Mouse (Mus musculus): ENCODE results near the gene Hs1bp3. TPM values are rescaled to one million over a fixed set of nuclear protein-coding genes. Genes with fewer than 3 reads are reported as not detected.

Gene Hs1bp3
- polyA plus RNA-seq, 1 experiment from 2014 or later, result 11.6 TPM

GRCm38 (mm10) chr12:8295307-8295913 lies 17.8 kb upstream of the Hs1bp3 start:
- WGBS, result 62% methylated on average over 6 of the region's 6 CpGs
- ATAC-seq (replicated peaks), result no peak
- peaks cover 55% of the 10 kb centered on the region for H3K27me3 ChIP-seq

GRCm38 (mm10) chr12:8296154-8296553 lies 17.1 kb upstream of the Hs1bp3 start:
- Histone ChIP-seq H3K27me3 (peaks cover 62% of the 10 kb centered on the region), H3K36me3 (no peaks in the 10 kb centered on the region), H3K4me1 (peaks cover 26% of the 10 kb centered on the region), H3K9me3 (no peaks in the 10 kb centered on the region), H3K4me3 (no peak overlapping the region), H3K9ac (replicated peaks) (no peak overlapping the region), H3K4me2 (replicated peaks) (no peak overlapping the region), H3K27ac (replicated peaks) (no peak overlapping the region)
- no peak for ATAC-seq (replicated peaks)
- WGBS, result 79% methylated on average over 2 of the region's 2 CpGs

More at GRCm38 (mm10) chr12:8295307-8295913, 17.8 kb upstream of the Hs1bp3 start:
- Histone ChIP-seq H3K9ac (replicated peaks) (no peak overlapping the region), H3K4me2 (replicated peaks) (no peak overlapping the region), H3K4me1 (peaks cover 27% of the 10 kb centered on the region), H3K9me3 (no peaks in the 10 kb centered on the region), H3K36me3 (no peaks in the 10 kb centered on the region), H3K27ac (replicated peaks) (no peak overlapping the region), H3K4me3 (no peak overlapping the region)

- Histone ChIP-seq H3K27me3 (peaks cover 78% of the 10 kb centered on the region), H3K36me3 (no peaks in the 10 kb centered on the region), H3K4me3 (peak overlapping the region; percentile 36), H3K4me1 (peaks cover 34% of the 10 kb centered on the region), H3K4me2 (replicated peaks) (peak overlapping the region; percentile 49), H3K9ac (replicated peaks) (no peak overlapping the region), H3K9me3 (no peaks in the 10 kb centered on the region), H3K27ac (replicated peaks) (no peak overlapping the region)
- 5% methylated on average over 34 of the region's 34 CpGs for WGBS
- ATAC-seq (replicated peaks), result 0 out of 2 replicates have a peak, but pooled peaks have one; percentile 12
These were observed 15.5 kb upstream of the Hs1bp3 start for GRCm38 (mm10) chr12:8297586-8298214.

GRCm38 (mm10) chr12:8298361-8299142 lies 14.7 kb upstream of the Hs1bp3 start:
- H3K9me3 ChIP-seq, result no peaks in the 10 kb centered on the region
- H3K4me3 ChIP-seq, result peak overlapping the region; percentile 36
- ATAC-seq (replicated peaks), result 0 out of 2 replicates have a peak, but pooled peaks have one; percentile 7
- whole genome bisulfite sequencing, result 2% methylated on average over 81 of the region's 85 CpGs
- H3K9ac ChIP-seq (replicated peaks), result no peak overlapping the region
- peak overlapping the region; percentile 49 for H3K4me2 ChIP-seq (replicated peaks)
- H3K27me3 ChIP-seq, result peaks cover 86% of the 10 kb centered on the region
- no peaks in the 10 kb centered on the region for H3K36me3 ChIP-seq
- H3K4me1 ChIP-seq, result peaks cover 34% of the 10 kb centered on the region
- no peak overlapping the region for H3K27ac ChIP-seq (replicated peaks)

- Histone ChIP-seq H3K4me1 (peaks cover 34% of the 10 kb centered on the region), H3K4me2 (replicated peaks) (no peak overlapping the region), H3K27me3 (peaks cover 94% of the 10 kb centered on the region), H3K9me3 (no peaks in the 10 kb centered on the region), H3K4me3 (no peak overlapping the region), H3K9ac (replicated peaks) (no peak overlapping the region), H3K27ac (replicated peaks) (no peak overlapping the region), H3K36me3 (no peaks in the 10 kb centered on the region)
- no peak for ATAC-seq (replicated peaks)
- WGBS, result 3% methylated on average over 34 of the region's 34 CpGs
These were observed 13.8 kb upstream of the Hs1bp3 start for GRCm38 (mm10) chr12:8299143-8300110.

- Histone ChIP-seq H3K27me3 (peaks cover 93% of the 10 kb centered on the region), H3K27ac (replicated peaks) (no peak overlapping the region), H3K4me1 (peaks cover 34% of the 10 kb centered on the region), H3K9ac (replicated peaks) (no peak overlapping the region), H3K4me3 (no peak overlapping the region), H3K4me2 (replicated peaks) (no peak overlapping the region), H3K9me3 (no peaks in the 10 kb centered on the region), H3K36me3 (no peaks in the 10 kb centered on the region)
- WGBS, result 15% methylated on average over 10 of the region's 10 CpGs
- no peak for ATAC-seq (replicated peaks)
These were observed 13.1 kb upstream of the Hs1bp3 start for GRCm38 (mm10) chr12:8300111-8300480.

- no peak overlapping the region for H3K4me2 ChIP-seq (replicated peaks)
- no peaks in the 10 kb centered on the region for H3K9me3 ChIP-seq
- ATAC-seq (replicated peaks), result no peak
- no peak overlapping the region for H3K27ac ChIP-seq (replicated peaks)
- no peak overlapping the region for H3K4me3 ChIP-seq
- no peaks in the 10 kb centered on the region for H3K36me3 ChIP-seq
- H3K27me3 ChIP-seq, result peaks cover 93% of the 10 kb centered on the region
- H3K4me1 ChIP-seq, result peaks cover 34% of the 10 kb centered on the region
- no peak overlapping the region for H3K9ac ChIP-seq (replicated peaks)
- 26% methylated on average over 5 of the region's 5 CpGs for WGBS
These were observed 12.7 kb upstream of the Hs1bp3 start for GRCm38 (mm10) chr12:8300521-8300920.

GRCm38 (mm10) chr12:8301011-8301814 lies 12.0 kb upstream of the Hs1bp3 start:
- Histone ChIP-seq H3K4me1 (peaks cover 34% of the 10 kb centered on the region), H3K4me3 (peak overlapping the region; percentile 46), H3K9ac (replicated peaks) (peak overlapping the region; percentile 41; the same call in 1 of the 2 replicates), H3K27ac (replicated peaks) (no peak overlapping the region), H3K4me2 (replicated peaks) (peak overlapping the region; percentile 75), H3K9me3 (no peaks in the 10 kb centered on the region), H3K27me3 (peaks cover 95% of the 10 kb centered on the region), H3K36me3 (no peaks in the 10 kb centered on the region)
- WGBS, result 2% methylated on average over 44 of the region's 46 CpGs
- ATAC-seq (replicated peaks), result no peak

GRCm38 (mm10) chr12:8301841-8302431 lies 11.3 kb upstream of the Hs1bp3 start, which contains the start of gene Gdf7:
Gdf7 (minus strand) TSS chr12:8301954.
- Histone ChIP-seq H3K9ac (replicated peaks) (peak within 1 kb of the TSS; percentile 41), H3K4me2 (replicated peaks) (peak within 1 kb of the TSS; percentile 75), H3K36me3 (no peaks in the 10 kb centered on the region), H3K27ac (replicated peaks) (no peak within 1 kb of the TSS), H3K27me3 (peaks cover 92% of the 10 kb centered on the region), H3K4me3 (peak within 1 kb of the TSS; percentile 46), H3K4me1 (peaks cover 34% of the 10 kb centered on the region), H3K9me3 (no peaks in the 10 kb centered on the region)
- peak; percentile 60 for ATAC-seq (replicated peaks)
- WGBS, result 1% methylated on average over 43 of the region's 53 CpGs

GRCm38 (mm10) chr12:8305258-8305657 lies 8.0 kb upstream of the Hs1bp3 start:
- 44% methylated on average over 2 of the region's 2 CpGs for WGBS
- H3K4me2 ChIP-seq (replicated peaks), result no peak overlapping the region
- peaks cover 64% of the 10 kb centered on the region for H3K27me3 ChIP-seq
- no peak overlapping the region for H3K4me3 ChIP-seq
- no peak overlapping the region for H3K9ac ChIP-seq (replicated peaks)
- no peak overlapping the region for H3K27ac ChIP-seq (replicated peaks)
- ATAC-seq (replicated peaks), result no peak
- H3K4me1 ChIP-seq, result peaks cover 14% of the 10 kb centered on the region
- no peaks in the 10 kb centered on the region for H3K9me3 ChIP-seq
- no peaks in the 10 kb centered on the region for H3K36me3 ChIP-seq
